Mouse (Mus musculus): Measurements from ENCODE around the gene Theg.

Theg gene

DNA sequence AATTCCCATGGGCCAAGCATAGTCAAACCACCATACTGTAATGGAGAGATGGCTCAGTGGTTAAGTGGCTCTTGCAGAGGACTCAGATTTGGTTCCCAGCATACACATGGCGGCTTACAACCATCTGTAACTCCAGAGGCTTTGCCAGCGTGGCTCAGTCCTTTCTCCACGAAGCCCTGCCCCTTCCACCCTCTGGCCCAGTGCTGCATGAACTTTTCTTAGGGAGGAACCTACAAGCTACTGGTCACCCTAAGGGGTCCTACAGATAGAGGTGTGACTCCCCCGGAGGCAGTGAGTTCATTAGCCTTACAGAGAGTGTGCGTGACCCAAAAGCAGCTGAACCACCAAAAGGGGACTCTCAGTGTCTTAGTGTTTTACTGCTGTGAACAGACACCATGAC is 30.2 kb downstream of the Theg start:
- no peak for DNase-seq (ENCODE audit: low read depth, low spot score)

DNA sequence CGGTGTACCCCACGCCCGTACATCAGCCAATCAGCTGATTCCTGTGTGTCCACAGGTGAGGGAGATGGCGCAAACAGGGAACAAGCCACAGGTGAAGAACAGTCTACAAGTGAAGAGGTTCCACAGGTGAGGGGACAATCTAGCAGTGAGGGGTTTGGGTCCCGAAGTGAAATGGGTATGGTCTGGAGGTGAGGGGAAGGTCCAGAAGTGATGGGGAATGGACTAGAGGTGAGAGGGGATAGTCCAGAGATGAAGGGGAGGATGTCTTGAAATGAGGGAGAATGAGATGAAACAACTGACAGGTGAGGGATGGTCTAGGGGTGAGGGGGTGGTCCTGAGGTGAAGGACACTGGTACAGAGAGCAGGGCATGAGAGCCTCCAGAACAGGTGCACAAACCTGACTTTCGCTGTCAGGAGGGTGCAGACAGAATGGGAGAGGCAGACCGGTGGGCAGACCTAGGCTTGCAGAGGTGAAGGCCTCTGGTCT is 31.9 kb downstream of the Theg start:
- DNase-seq (ENCODE audit: low read depth, low spot score): no peak

DNA sequence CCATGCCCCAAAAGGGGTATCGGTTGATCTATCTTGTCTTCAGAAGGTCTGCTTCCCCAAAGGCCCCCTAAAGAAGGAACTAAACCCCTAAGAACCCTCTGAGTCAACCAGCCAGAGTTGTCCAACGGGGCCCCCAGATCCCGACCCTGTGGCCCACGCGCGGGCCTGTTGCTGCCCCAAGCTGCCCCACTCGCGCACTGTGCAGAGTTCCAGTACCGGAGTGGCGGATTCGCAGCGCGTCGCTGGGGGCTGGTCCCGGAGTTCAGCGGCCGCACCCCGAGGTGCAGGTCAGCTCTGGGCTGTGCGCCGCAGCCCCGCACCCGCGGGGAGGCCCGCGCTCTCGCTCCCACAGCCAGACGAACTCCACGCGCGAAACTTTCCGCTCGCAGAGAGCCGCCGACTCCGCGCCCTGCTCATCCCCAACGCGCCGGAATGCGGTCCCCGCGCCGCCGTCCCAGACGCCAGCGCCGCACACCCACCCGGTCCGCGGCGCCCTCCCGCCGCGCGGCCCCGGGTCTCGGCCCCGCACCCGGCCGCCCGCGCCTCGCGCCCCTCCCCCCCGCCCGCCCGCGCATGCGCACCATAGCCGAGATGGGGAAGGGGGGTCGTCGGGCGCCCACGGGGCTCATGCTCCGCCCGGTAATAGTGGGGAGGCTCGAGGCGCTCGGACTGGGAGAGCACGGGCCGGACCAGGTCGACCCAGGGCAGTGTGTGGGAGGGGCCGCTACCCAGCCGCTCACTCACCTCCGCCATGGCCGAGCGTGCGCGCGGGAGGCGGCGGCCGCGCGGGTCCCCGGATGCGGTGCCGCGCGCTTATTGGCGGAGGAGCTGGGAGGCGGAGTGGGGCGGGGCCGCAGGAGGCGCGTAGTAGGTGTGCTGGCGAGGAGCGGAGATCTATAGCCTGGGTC is 32.5 kb downstream of the Theg start, which contains the start of gene Mier2:
TSS of gene Mier2 (minus strand) at position 870 of the 908 bp plus-strand sequence.
- DNase-seq (ENCODE audit: low read depth, low spot score): peak; percentile 39

DNA sequence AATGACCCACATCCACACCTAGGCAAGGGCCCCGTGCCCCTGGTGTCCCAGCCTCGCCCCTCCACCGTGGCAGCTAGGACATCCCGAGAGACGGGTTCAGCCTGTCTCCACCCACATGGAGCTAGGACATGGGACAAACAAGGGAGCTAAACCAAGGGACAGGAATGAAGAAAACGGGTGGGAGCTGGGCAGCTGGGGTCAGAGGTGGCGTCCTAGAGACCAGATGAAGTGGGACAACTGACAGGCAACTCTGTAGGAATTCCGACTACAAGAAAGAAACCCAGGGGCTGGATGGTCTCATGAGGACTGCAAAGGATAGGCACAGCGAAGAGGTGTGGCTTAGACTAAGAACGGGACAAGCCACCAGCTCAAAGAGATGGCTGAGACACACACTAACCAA is 33.4 kb downstream of the Theg start:
- no peak for DNase-seq (ENCODE audit: low read depth, low spot score)

DNA sequence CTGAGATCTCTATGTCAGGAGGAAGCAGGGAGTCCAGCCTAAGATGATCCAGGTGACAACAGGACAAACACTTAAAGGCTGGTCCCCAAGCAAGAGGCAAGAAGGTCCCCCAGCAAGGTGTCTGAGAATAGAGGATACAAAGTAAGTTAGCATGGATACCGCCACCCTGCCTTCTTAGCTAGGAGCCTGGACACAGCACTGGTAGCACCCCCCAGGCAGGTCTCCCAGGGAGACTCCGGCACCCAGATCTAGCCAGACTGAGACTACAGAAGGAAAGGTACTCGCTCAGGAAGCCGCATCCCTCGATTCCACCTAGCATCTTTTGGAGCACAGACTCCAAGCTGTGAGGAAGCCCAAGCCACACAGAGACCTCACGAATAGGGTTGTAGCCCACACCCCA is 34.0 kb downstream of the Theg start:
- DNase-seq (ENCODE audit: low read depth, low spot score): no peak

DNA sequence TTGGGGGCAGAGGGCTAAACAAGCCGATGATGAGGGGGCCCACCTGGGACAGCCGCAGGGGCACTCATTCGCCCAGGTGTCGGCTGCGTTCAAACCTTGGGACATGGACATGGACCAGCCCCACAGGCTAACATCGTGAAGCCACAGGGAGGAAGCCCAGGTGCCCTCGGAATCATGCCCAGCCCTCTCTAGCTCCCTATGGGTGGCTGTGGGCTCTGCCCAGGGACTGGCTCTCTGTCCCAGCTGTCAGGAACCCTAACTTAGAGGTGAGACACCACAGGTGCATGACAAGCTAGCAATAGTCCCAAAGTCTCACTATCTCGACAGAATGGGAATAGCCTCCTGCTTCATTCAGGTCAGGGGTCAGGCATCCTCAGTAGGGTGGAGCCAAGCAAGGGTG is 34.6 kb downstream of the Theg start:
- DNase-seq (ENCODE audit: low read depth, low spot score): no peak

GRCm38 (mm10) chr10:79550366-79550765 is 36.8 kb downstream of the Theg start:
- no peak for DNase-seq (ENCODE audit: low read depth, low spot score)

DNA sequence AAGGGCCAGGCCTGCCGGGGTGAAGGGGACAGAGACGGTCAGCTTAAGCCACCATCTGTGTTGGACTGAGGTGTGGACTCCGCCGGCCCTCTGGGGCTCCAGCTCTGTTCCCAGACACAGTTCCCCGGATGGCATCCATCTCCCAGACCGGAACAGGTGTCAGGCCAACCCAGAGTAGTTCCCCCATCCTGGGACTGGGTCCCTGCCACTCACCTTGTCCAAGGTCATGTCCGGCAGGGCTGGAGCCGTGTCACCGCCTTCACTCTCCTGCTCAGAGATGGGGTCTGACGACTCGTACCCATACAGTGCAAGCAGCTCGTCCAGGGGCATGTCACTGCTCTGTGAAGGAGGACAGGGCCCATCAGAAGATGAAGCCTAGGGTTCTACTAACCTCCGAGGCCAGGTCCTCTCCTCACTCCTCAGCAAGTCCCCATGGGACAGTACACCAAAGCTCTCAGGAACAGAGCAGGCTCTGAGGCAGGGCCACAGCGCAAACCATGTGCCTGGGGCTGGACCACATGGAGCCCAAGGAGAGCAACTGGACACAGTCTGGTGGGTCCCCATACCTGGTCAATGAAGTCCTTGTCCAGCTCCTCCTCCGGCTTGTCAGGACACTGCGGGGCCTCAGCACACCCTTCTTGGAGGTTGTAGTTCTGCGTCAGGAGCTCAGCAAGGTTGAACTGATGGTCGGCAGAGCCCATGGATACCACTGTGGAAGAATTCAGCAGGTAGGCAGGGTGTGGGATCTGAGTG is 38.0 kb downstream of the Theg start:
- DNase-seq (ENCODE audit: low read depth, low spot score): no peak

GRCm38 (mm10) chr10:79548546-79548945 is 38.6 kb downstream of the Theg start:
- DNase-seq (ENCODE audit: low read depth, low spot score): no peak

GRCm38 (mm10) chr10:79547148-79547675 is 39.9 kb downstream of the Theg start:
- no peak for DNase-seq (ENCODE audit: low read depth, low spot score)

DNA sequence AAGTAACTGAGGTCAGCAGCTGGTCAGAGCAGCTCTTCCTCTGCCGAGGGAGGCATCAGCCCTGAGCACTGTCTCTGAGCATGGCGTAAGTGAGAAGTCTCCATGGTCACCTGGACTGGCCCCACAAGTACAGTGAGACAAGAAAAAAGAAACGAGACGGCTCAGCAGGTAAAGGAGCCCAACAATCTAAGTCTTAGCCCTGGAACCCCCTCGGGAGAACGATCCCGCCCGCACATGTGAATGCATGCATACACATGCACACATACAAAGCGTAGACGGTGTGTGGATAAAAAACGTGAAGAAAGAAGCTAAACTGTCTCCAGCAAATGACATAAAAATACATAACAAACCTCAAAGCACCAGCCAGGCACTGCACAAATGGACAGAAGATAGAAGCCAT is 40.6 kb downstream of the Theg start:
- no peak for DNase-seq (ENCODE audit: low read depth, low spot score)

DNA sequence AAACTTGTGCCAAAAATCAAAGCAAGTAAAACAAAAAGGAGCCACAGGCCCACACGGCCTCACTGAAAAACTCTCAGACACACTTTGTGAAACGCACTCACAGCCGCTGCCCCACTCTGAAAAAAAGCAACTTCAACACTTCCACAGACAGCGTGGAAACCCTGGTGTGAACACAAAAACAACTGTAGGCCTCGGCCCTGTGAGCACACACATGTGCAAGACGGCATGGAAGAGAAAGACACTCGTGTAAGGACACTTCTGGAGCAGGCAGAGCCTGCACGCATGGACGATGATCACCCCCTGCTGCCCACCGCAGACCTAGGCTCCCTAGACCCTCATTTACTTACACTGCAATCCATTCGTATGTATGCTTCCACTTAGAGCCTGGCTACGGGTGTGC is 41.2 kb downstream of the Theg start:
- no peak for DNase-seq (ENCODE audit: low read depth, low spot score)

DNA sequence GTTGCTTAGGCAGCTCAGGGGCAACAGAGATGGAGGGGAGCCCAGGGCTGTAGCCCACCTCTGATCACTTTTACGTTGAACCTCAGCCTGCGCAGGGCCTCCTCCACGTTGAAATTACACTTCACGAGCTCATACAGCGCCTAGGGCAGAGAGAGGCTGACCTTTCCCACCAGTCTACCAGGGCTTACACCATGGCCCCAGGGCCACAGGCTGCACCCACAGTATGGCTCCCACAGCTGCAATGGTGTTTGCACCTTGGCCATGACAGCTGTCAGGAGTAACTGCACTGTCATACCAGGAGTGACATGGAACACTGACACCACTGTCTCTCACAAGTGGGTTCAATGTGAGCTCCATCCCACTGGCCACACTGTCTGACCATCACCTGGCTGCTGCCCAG is 42.5 kb downstream of the Theg start:
- no peak for DNase-seq (ENCODE audit: low read depth, low spot score)

GRCm38 (mm10) chr10:79543884-79544597 is 43.1 kb downstream of the Theg start:
- DNase-seq (ENCODE audit: low read depth, low spot score): no peak

DNA sequence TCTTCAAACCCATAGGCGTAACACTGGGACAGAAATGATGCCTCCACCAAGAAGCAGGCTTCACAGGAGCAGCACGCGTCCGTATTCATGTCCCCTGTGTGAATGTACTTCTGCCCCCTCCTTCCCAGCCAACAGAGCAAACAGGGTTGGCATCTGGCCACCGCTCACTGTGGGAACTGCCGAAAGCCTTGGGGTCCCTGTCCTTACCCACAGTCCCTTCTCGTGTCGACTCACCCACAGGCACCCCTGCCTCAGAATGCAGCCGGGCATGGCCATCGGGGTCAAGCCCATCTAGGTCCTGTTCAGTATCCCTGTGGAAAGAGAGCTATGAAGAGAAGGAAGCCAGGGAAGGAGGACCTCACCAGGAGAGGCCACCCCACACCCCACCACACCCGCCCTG is 45.0 kb downstream of the Theg start:
- DNase-seq (ENCODE audit: low read depth, low spot score): no peak

DNA sequence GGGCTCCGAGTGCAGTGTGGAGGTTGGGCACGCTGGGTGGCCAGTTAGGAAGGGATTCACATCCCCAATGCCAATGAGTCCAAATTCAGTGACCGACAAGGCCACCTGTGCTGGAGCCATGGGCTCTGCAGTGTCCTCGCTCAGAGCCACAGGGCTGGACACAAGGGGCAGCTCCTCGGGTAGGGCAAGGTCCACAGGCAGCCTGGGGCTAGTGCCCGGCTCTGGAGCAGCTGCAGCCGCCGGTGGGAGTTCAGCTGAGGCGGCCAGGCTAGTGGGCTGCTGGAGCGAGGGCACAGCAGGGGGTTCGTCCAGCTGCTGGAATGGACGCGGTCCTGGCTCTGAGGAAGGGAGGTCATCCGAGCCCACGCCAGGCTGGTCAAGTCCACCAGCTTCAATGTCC is 45.6 kb downstream of the Theg start:
- DNase-seq (ENCODE audit: low read depth, low spot score): no peak

DNA sequence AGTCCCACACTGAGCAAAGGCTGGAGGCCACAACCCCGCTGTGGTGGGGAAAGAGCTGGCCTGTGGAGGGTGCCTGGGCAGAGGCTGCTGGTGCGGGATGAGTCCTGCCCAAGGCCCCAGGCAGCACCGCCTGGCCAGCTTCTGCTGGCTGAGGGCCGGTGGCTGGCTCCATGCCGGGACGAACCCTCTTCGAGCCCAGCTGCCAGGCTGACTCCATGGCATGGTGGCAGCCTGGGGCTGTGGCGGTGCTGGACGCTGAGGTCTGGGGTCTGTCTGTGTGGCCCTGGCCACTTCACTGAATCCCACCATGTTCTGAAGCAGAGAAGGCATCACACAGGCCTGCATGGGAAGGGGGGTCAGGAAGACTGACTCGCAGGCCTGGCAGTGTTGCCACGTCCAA is 46.4 kb downstream of the Theg start:
- DNase-seq (ENCODE audit: low read depth, low spot score): no peak

GRCm38 (mm10) chr10:79539701-79540495 is 47.2 kb downstream of the Theg start:
- DNase-seq (ENCODE audit: low read depth, low spot score): no peak

- no peak for DNase-seq (ENCODE audit: low read depth, low spot score)
Measured at GRCm38 (mm10) chr10:79538873-79539272, 48.3 kb downstream of the Theg start.

DNA sequence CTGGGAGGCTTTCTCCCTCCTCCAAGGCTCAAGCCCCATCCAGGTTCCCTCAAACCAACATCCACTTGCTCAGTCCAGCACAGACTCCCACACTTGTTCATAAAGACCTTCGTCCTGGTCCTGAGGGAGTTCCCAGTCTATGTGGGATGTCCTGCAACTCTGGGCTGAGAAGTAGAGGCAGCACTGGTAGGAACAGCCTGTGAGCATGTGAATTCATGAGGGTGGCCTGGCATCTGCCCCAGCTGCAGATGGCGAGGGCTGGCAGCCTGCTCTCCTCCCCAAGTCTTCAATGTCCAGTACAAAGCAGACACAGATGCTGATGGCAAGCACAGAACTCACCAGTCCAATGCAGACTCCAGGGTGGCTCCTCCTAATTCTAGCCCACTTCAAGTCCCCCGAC is 48.8 kb downstream of the Theg start:
- DNase-seq (ENCODE audit: low read depth, low spot score): peak; percentile 17

- DNase-seq (ENCODE audit: low read depth, low spot score): no peak
Measured at GRCm38 (mm10) chr10:79537781-79538180, 49.4 kb downstream of the Theg start.
